Mouse (Mus musculus) heart, embryonic 11.5 days (tissue): ENCODE measurements around the gene Ndufv1. TPM values are rescaled to one million over a fixed set of nuclear protein-coding genes. Genes with fewer than 3 reads are reported as not detected.
A peak's percentile ranks its signal among the peaks of the same experiment; 100 is the strongest.

Experiments used
- ATAC-seq: fragments of 200-750 bp; cut with Nextera tagmentation; replicated peaks from 2 replicates; pipeline ENCODE4 v1.8.0; 2017; ENCODE audit warnings: moderate library complexity; ENCODE audit not compliant: insufficient number of reproducible peaks, low FRiP score, low TSS enrichment
- H3K27ac ChIP-seq: fragments of 300-500 bp; sonication (generic); 2 replicates; pipeline ENCODE4 v1.5.1; 2014; ENCODE audit warnings: mild to moderate bottlenecking, low read depth, low read length
- H3K27me3 ChIP-seq: fragments of 300-500 bp; sonication (generic); 2 replicates; pipeline ENCODE4 v1.6.1; 2014; ENCODE audit warnings: mild to moderate bottlenecking, low read length, mixed read lengths; ENCODE audit not compliant: control insufficient read depth, insufficient read depth
- H3K36me3 ChIP-seq: fragments of 300-500 bp; sonication (generic); 2 replicates; pipeline ENCODE4 v1.6.1; 2014; ENCODE audit warnings: mild to moderate bottlenecking, low read length, moderate library complexity, mixed read lengths; ENCODE audit not compliant: control insufficient read depth, insufficient read depth
- H3K4me1 ChIP-seq: fragments of 300-500 bp; sonication (generic); 2 replicates; pipeline ENCODE4 v1.6.1; 2014; ENCODE audit warnings: low read length; ENCODE audit not compliant: control insufficient read depth, insufficient read depth
- H3K4me2 ChIP-seq: fragments of 300-500 bp; sonication (generic); 2 replicates; pipeline ENCODE4 v1.6.1; 2014; ENCODE audit warnings: mild to moderate bottlenecking, moderate library complexity
- H3K4me3 ChIP-seq: fragments of 300-500 bp; sonication (generic); 2 replicates; pipeline ENCODE4 v1.5.1; 2014; ENCODE audit warnings: low read depth, low read length
- H3K9ac ChIP-seq: fragments of 300-500 bp; sonication (generic); 2 replicates; pipeline ENCODE4 v1.6.1; 2014; ENCODE audit warnings: mild to moderate bottlenecking, low read depth, low read length, moderate library complexity
- H3K9me3 ChIP-seq: fragments of 300-500 bp; sonication (generic); replicated peaks from 2 replicates; pipeline ENCODE4 v1.6.1; 2016; ENCODE audit warnings: low read length; ENCODE audit not compliant: control insufficient read depth
- WGBS: fragments of 180-500 bp; shearing (Covaris S2); extraction: QIAGEN DNeasy Blood & Tissue Kit; methylation state at CpG from one replicate; pipeline ENCODE4 v1.1.7; 2014; ENCODE audit not compliant: insufficient replicate concordance; 5-methylcytosine and 5-hydroxymethylcytosine counted together
- polyA plus RNA-seq: library from polyadenylated mRNA; unstranded; fragments of >200 nt; fragmentation: Nextera tagmentation; extraction: Ambion mirVana; gene quantifications from 2 replicates; pipeline ENCODE4 v1.2.1, GENCODE M21; 2014

Ndufv1 gene
- polyA plus RNA-seq, 1 experiment from 2014 or later, result 369 TPM

DNA sequence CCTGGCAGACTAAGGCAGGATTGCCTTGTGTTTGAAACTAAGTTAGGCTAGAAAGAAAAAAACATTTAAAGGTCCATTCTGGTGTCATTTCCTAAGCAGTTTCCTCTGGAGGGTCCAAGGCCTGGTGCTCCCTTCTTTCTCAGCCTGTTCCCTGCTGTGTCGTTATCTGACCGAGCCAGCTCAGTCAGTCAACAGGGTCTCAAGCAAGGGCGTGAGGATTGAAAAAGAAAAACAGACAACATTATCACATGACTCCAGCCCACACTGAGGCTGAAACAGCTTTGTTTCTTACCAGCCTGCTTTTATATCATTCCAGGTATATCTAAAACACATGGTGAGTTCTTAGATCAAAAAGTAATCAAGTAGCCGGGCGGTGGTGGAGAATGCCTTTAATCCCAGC lies 3.0 kb upstream of the Ndufv1 start:
- WGBS, result 52% methylated on average over 5 of the region's 5 CpGs
- peak overlapping the region; percentile 36; the same call in 1 of the 2 replicates for H3K9ac ChIP-seq
- no peak overlapping the region; the same call in 1 of the 2 replicates for H3K4me2 ChIP-seq
- no peak for ATAC-seq
- no peak overlapping the region for H3K4me3 ChIP-seq
- H3K36me3 ChIP-seq, result no peaks in the 10 kb centered on the region
- H3K27ac ChIP-seq, result peak overlapping the region; percentile 50; the same call in 1 of the 2 replicates
- no peaks in the 10 kb centered on the region for H3K9me3 ChIP-seq
- H3K27me3 ChIP-seq, result no peaks in the 10 kb centered on the region
- peaks cover 15% of the 10 kb centered on the region for H3K4me1 ChIP-seq

- Histone ChIP-seq H3K9ac (peak overlapping the region; percentile 36; the same call in 1 of the 2 replicates), H3K27ac (no peak overlapping the region), H3K36me3 (no peaks in the 10 kb centered on the region), H3K4me3 (no peak overlapping the region), H3K4me1 (peaks cover 15% of the 10 kb centered on the region), H3K9me3 (no peaks in the 10 kb centered on the region), H3K4me2 (no peak overlapping the region), H3K27me3 (no peaks in the 10 kb centered on the region)
- ATAC-seq, result no peak
Measured at GRCm38 (mm10) chr19:4014802-4015201, 2.2 kb upstream of the Ndufv1 start.

- WGBS, result 9% methylated on average over 9 of the region's 9 CpGs
- H3K4me3 ChIP-seq, result peak overlapping the region; percentile 89
- peaks cover 7% of the 10 kb centered on the region for H3K36me3 ChIP-seq
- no peaks in the 10 kb centered on the region for H3K27me3 ChIP-seq
- ATAC-seq, result peak; percentile 46; the same call in 1 of the 2 replicates
- peaks cover 15% of the 10 kb centered on the region for H3K4me1 ChIP-seq
- H3K9me3 ChIP-seq, result no peaks in the 10 kb centered on the region
- peak overlapping the region; percentile 38 for H3K27ac ChIP-seq
- peak overlapping the region; percentile 66 for H3K4me2 ChIP-seq
- H3K9ac ChIP-seq, result peak overlapping the region; percentile 66
Measured at GRCm38 (mm10) chr19:4013066-4013465, 460 bp upstream of the Ndufv1 start.

DNA sequence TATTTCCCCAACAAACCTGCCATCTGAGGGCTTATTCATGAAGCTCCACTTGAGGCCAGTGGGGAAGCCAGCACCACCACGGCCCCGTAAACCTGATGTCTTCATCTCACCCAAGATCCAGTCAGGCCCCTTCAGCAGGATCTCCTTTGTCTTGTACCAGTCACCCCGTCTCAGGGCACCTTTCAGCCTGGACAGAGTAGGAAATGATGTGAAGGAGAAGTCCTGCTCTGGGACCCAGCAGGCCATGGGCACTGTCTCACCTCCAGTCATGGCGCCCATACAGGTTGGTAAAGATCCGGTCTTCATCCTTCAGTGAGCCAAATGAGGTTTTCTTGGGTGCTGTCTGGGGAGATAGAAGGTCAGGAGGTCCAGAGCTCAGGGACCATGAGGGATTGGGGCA lies 1.5 kb downstream of the Ndufv1 start:
- Histone ChIP-seq H3K4me2 (no peak overlapping the region), H3K9ac (0 out of 2 replicates have a peak overlapping the region, but pooled peaks have one; percentile 17), H3K9me3 (no peaks in the 10 kb centered on the region), H3K36me3 (peaks cover 23% of the 10 kb centered on the region), H3K27ac (no peak overlapping the region), H3K4me3 (peak overlapping the region; percentile 89; the same call in 1 of the 2 replicates), H3K4me1 (peaks cover 16% of the 10 kb centered on the region), H3K27me3 (no peaks in the 10 kb centered on the region)
- ATAC-seq, result no peak
- 94% methylated on average over 5 of the region's 5 CpGs for WGBS

GRCm38 (mm10) chr19:4005971-4006370 lies 6.6 kb downstream of the Ndufv1 start:
- Histone ChIP-seq H3K27ac (no peak overlapping the region), H3K27me3 (no peaks in the 10 kb centered on the region), H3K9ac (no peak overlapping the region), H3K4me2 (no peak overlapping the region), H3K9me3 (no peaks in the 10 kb centered on the region), H3K4me3 (no peak overlapping the region), H3K36me3 (peaks cover 29% of the 10 kb centered on the region), H3K4me1 (peaks cover 39% of the 10 kb centered on the region)
- ATAC-seq, result no peak
- whole genome bisulfite sequencing, result 97% methylated on average over 8 of the region's 8 CpGs

DNA sequence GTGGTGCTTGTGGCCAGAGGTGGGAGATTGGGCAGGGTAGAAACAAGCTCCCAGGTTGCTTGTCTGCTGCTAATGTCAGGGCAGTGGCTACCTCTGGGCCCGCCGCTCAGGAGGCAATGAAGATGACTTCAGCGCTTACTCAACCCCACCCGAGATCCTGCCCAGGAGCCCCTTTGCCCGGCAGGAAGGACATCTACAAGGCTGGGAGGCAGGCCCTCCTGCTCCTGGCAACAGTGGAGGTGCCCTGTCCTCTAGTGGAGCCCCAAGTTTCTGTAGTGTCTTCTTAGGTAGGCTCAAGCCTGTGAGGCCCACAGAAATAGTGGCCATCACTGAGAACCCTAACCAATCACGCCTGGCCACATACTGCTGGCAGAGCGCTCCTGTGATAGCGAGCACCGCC lies 7.5 kb downstream of the Ndufv1 start:
- Histone ChIP-seq H3K27me3 (no peaks in the 10 kb centered on the region), H3K9me3 (no peaks in the 10 kb centered on the region), H3K36me3 (peaks cover 29% of the 10 kb centered on the region), H3K4me1 (peaks cover 39% of the 10 kb centered on the region), H3K9ac (no peak overlapping the region), H3K4me3 (no peak overlapping the region), H3K4me2 (0 out of 2 replicates have a peak overlapping the region, but pooled peaks have one; percentile 5), H3K27ac (peak overlapping the region; percentile 35; the same call in 1 of the 2 replicates)
- ATAC-seq, result no peak
- WGBS, result 88% methylated on average over 9 of the region's 9 CpGs

- Histone ChIP-seq H3K36me3 (peaks cover 26% of the 10 kb centered on the region), H3K27me3 (no peaks in the 10 kb centered on the region), H3K4me2 (peak overlapping the region; percentile 55), H3K9ac (peak overlapping the region; percentile 17; the same call in 1 of the 2 replicates), H3K4me1 (peaks cover 42% of the 10 kb centered on the region), H3K27ac (no peak overlapping the region), H3K4me3 (no peak overlapping the region), H3K9me3 (no peaks in the 10 kb centered on the region)
- ATAC-seq, result no peak
- 80% methylated on average over 15 of the region's 15 CpGs for WGBS
Measured at GRCm38 (mm10) chr19:4004331-4004730, 8.3 kb downstream of the Ndufv1 start.

DNA sequence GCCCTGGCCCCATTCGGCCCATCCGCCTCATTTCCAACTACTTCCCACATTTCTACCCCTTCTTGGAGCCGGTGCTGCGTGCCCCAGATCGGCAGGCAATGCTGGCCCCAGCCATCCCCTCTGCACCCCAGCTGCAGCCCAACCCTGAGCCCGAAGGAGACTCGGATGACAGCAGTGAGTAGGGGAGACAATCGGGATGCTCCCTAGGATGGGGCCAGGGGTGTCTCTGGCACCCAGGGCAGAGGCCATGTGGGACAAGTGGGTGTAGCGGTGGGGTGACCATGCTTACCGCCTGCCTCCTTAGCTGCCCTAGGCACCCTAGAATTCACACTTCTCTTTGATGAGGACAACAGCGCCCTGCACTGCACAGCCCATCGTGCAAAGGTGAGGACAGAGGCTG lies 9.0 kb downstream of the Ndufv1 start:
- Histone ChIP-seq H3K36me3 (peaks cover 24% of the 10 kb centered on the region), H3K4me3 (peak overlapping the region; percentile 19), H3K4me2 (peak overlapping the region; percentile 55), H3K27me3 (no peaks in the 10 kb centered on the region), H3K9me3 (no peaks in the 10 kb centered on the region), H3K4me1 (peaks cover 42% of the 10 kb centered on the region), H3K27ac (peak overlapping the region; percentile 88), H3K9ac (peak overlapping the region; percentile 58; the same call in 1 of the 2 replicates)
- ATAC-seq, result no peak
- WGBS, result 73% methylated on average over 12 of the region's 12 CpGs

DNA sequence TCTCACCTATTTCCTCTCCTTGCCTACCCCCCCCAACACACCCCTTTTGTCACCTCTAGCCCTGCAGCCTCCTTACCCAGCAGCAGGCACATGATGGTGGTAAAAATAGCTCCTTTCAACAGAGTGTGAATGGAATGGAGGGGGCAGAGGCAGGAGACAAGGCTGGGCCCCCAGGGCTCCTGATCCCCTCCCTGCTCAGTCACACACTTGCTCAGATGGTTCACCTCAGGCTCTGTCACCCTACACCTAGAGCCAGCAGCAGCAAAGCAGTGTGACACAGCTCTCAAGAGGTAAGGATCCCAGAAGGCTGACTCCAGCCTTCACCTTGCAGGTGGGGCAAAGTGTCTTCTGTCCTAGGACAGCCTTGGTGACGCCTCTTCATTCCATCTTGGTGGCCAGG lies 9.5 kb downstream of the Ndufv1 start, which contains the start of gene Doc2g:
Gene Doc2g, plus strand, starts transcription at position 202 of the 400 bp plus-strand sequence.
- ATAC-seq, result peak; percentile 23; the same call in 1 of the 2 replicates
- Histone ChIP-seq H3K27me3 (no peaks in the 10 kb centered on the region), H3K4me2 (peak within 1 kb of the TSS; percentile 55), H3K27ac (peak within 1 kb of the TSS; percentile 88), H3K9ac (peak within 1 kb of the TSS; percentile 58), H3K36me3 (peaks cover 22% of the 10 kb centered on the region), H3K4me3 (peak within 1 kb of the TSS; percentile 19), H3K9me3 (no peaks in the 10 kb centered on the region), H3K4me1 (peaks cover 42% of the 10 kb centered on the region)
- WGBS, result 53% methylated on average over 1 of the region's 1 CpGs
